Mouse (Mus musculus) spleen, adult 2 months (tissue): ENCODE data around the gene Gm49380.

Experiments used
- CTCF ChIP-seq: fragments of 200-500 bp; IDR thresholded peaks from 2 replicates; pipeline ENCODE4 v1.5.1; 2011; ENCODE audit warnings: mild to moderate bottlenecking, inconsistent platforms; ENCODE audit not compliant: insufficient read depth, insufficient read length, insufficient replicate concordance; ENCODE audit errors: extremely low read depth
- POLR2A ChIP-seq: fragments of 200-500 bp; IDR thresholded peaks from 2 replicates; pipeline ENCODE4 v1.6.1; 2011; ENCODE audit warnings: low read depth, low read length, inconsistent platforms

DNA sequence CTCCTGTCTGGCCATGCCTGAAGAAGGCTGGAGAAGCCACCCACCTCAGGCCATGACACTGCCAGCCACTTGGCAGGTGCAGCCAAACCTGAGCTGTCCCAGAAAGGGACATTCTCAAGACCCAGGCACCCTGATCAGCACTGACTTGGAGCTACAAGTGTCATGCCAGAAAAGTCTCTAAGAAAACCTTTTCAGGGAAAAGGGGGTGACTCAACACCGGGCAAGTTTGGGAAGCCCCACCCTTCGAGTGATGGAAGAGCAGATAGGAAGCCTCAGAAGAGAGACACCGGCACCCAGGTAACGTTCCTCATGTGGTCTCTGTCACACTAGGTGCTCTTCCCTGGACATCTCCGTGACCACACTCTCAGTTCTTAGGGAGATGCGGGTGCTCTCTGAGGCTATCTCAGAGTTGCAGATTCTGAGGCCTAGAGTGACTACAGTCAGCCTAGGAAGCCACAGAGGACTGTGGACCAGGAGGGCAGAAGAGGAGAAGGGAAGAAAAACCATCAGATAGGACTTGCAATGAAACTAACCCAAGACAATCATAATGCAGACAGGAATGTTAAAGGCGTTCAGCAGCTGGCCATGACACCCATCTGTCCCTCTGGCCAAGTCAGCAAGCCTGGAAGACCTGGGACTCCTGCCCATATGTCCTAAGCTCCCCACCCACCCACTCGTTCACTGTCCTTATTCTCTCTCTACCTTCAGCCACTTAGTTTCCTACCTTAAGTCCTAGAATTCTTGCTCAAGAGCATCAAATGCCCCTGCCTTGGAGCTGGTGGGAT is 63.7 kb downstream of the Gm49380 start:
- no peak for TF ChIP-seq POLR2A
- TF ChIP-seq CTCF = no peak
